Mouse (Mus musculus) G1E (cell line): ENCODE results near the gene Pex5.

Experiments
- CTCF ChIP-seq: IDR thresholded peaks from 2 replicates; pipeline ENCODE4 v1.5.1; 2012; ENCODE audit warnings: low read depth, low read length, inconsistent platforms, mixed read lengths
- GATA1 ChIP-seq: IDR thresholded peaks from 2 replicates; pipeline ENCODE4 v1.6.1; 2012; ENCODE audit warnings: borderline replicate concordance, low read length, inconsistent platforms, mixed read lengths
- GATA2 ChIP-seq: IDR thresholded peaks from 2 replicates; pipeline ENCODE4 v1.6.1; 2012; ENCODE audit warnings: low read depth, low read length, inconsistent platforms, borderline replicate concordance
- POLR2AphosphoS5 ChIP-seq: IDR thresholded peaks from 2 replicates; pipeline ENCODE4 v1.6.1; 2012; ENCODE audit warnings: low read depth, low read length, inconsistent platforms; ENCODE audit not compliant: insufficient replicate concordance
- TAL1 ChIP-seq: conservative IDR thresholded peaks from 2 replicates; pipeline ENCODE4 v1.6.1; 2012; ENCODE audit warnings: low read depth, low read length, inconsistent platforms, mixed read lengths

GRCm38 (mm10) chr6:124364328-124364727, 50.5 kb downstream of the Pex5 start:
- TF ChIP-seq CTCF: no peak
- no peak for TF ChIP-seq GATA1
- TF ChIP-seq TAL1: no peak
- TF ChIP-seq GATA2: no peak
- no peak for TF ChIP-seq POLR2AphosphoS5
